Mouse (Mus musculus) E14TG2a.4 (cell line): ENCODE measurements around the gene Zkscan14.

Experiments used
- H3K27me3 ChIP-seq: 2 replicates; pipeline ENCODE4 v1.6.1; 2014; ENCODE audit warnings: low read length, control low read depth; ENCODE audit not compliant: insufficient read depth
- H3K36me3 ChIP-seq: 2 replicates; pipeline ENCODE4 v1.6.1; 2014; ENCODE audit warnings: low read length, control low read depth; ENCODE audit not compliant: insufficient read depth
- H3K4me1 ChIP-seq: replicated peaks from 2 replicates; pipeline ENCODE4 v1.6.1; 2014; ENCODE audit warnings: low read depth, low read length, control low read depth
- H3K4me3 ChIP-seq: replicated peaks from 2 replicates; pipeline ENCODE4 v1.5.1; 2014; ENCODE audit warnings: mild to moderate bottlenecking, low read length
- H3K9me3 ChIP-seq: 2 replicates; pipeline ENCODE4 v1.6.1; 2014; ENCODE audit warnings: low read length, control low read depth
- CTCF ChIP-seq: conservative IDR thresholded peaks from 2 replicates; pipeline ENCODE4 v1.5.1; 2014; ENCODE audit warnings: low read length
- NANOG ChIP-seq: IDR thresholded peaks from 2 replicates; pipeline ENCODE4 v1.6.1; 2014; ENCODE audit warnings: borderline replicate concordance, low read length, mixed read lengths
- POU5F1 ChIP-seq: IDR thresholded peaks from 2 replicates; pipeline ENCODE4 v1.6.1; 2014; ENCODE audit warnings: low read length, borderline replicate concordance

Zkscan14 gene

DNA sequence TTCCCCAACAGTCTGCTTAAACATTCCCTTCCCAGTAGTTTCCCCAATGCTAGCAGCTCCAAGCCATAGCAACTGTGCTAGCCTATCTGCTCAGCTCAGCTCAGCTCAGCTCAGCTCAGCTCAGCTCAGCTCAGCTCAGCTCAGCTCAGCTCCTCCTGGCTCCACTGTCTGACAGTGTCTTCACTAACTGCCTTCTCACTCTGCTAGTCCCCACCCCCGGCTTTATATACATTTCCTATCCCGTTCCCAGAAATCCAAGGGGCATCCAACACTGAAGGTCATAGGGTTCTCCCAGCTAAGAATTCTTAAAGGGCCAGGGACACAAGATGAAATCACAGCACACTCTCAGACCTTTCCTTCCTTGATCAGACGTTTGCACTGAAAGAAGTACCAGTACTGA is 37.0 kb downstream of the Zkscan14 start:
- H3K4me3 ChIP-seq, result peak overlapping the region; percentile 96
- no peaks in the 10 kb centered on the region for H3K9me3 ChIP-seq
- H3K27me3 ChIP-seq, result no peaks in the 10 kb centered on the region
- TF ChIP-seq CTCF (no peak), POU5F1 (no peak), NANOG (no peak)
- peaks cover 78% of the 10 kb centered on the region for H3K4me1 ChIP-seq
- peaks cover 49% of the 10 kb centered on the region for H3K36me3 ChIP-seq

- H3K9me3 ChIP-seq, result no peaks in the 10 kb centered on the region
- peaks cover 56% of the 10 kb centered on the region for H3K4me1 ChIP-seq
- H3K27me3 ChIP-seq, result no peaks in the 10 kb centered on the region
- H3K36me3 ChIP-seq, result peaks cover 71% of the 10 kb centered on the region
- H3K4me3 ChIP-seq, result 0 out of 2 replicates have a peak overlapping the region, but pooled peaks have one; percentile 3
- TF ChIP-seq NANOG (no peak), CTCF (no peak), POU5F1 (no peak)
Measured at GRCm38 (mm10) chr5:145161361-145161760, 40.3 kb downstream of the Zkscan14 start.

GRCm38 (mm10) chr5:145152690-145153089 is 49.0 kb downstream of the Zkscan14 start:
- H3K9me3 ChIP-seq, result no peaks in the 10 kb centered on the region
- peaks cover 88% of the 10 kb centered on the region for H3K36me3 ChIP-seq
- H3K4me3 ChIP-seq, result no peak overlapping the region
- TF ChIP-seq NANOG (no peak), CTCF (no peak), POU5F1 (no peak)
- peaks cover 25% of the 10 kb centered on the region; the same call in 1 of the 2 replicates for H3K4me1 ChIP-seq
- no peaks in the 10 kb centered on the region for H3K27me3 ChIP-seq

DNA sequence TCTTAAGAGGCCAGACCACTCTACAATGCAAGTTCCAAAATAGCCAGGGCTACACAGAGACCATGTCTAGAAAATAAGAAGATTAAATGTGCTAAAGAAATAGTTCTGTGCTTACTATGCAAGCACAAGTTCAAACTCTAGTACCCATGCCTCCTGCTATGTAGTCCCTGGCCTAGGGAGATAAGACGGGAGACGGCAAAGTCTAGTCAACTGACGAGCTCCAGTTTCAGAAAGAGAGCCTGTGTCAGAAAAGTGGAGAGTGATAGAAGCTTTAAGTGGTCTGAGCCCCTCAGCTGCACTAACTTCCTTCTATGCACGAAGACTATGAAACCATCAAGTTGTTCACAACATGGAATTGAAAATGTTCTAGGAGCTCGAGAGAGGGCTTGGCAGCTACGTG is 52.4 kb downstream of the Zkscan14 start:
- Histone ChIP-seq H3K27me3 (no peaks in the 10 kb centered on the region), H3K4me1 (peaks cover 27% of the 10 kb centered on the region; the same call in 1 of the 2 replicates), H3K4me3 (no peak overlapping the region), H3K36me3 (peaks cover 97% of the 10 kb centered on the region), H3K9me3 (no peaks in the 10 kb centered on the region)
- TF ChIP-seq CTCF, result no peak
- TF ChIP-seq POU5F1, result no peak
- no peak for TF ChIP-seq NANOG

DNA sequence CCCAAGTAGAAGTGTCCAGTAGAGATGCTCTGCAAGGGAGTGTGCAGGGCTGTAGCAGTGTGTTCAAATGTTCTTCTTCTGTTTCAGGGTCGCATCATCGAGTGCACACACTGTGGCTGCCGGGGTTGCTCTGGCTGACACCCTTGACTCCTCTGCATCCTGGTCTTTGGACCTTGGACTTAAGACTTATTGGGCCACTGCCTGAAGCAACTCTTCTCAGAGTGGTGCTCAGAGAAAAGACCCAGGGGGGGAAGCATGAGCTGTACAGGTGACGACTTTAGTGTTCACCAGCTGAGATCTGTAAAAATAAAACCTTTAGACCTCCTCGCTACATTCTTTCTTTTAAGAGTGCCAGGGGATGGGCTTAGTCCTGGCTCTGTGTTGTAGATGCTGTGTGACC is 53.9 kb downstream of the Zkscan14 start:
- Histone ChIP-seq H3K36me3 (peaks cover 100% of the 10 kb centered on the region), H3K9me3 (no peaks in the 10 kb centered on the region), H3K27me3 (no peaks in the 10 kb centered on the region), H3K4me3 (no peak overlapping the region), H3K4me1 (peaks cover 24% of the 10 kb centered on the region; the same call in 1 of the 2 replicates)
- TF ChIP-seq POU5F1, result no peak
- no peak for TF ChIP-seq CTCF
- TF ChIP-seq NANOG, result no peak
